Mouse (Mus musculus) lung, adult 2 months (tissue): ENCODE measurements at regions not wholly inside any gene's neighbourhood (a gene's known extent, or its start where the extent isn't known, plus 50 kb on each side); places are given as distances from the start of the nearest gene placed in this dataset.

ENCODE experiments used
- CTCF ChIP-seq: fragments of 200-500 bp; IDR thresholded peaks from 2 replicates; pipeline ENCODE4 v1.5.1; 2011; ENCODE audit warnings: mild to moderate bottlenecking, low read length, control low read depth; ENCODE audit not compliant: insufficient read depth
- POLR2A ChIP-seq: fragments of 200-500 bp; IDR thresholded peaks from 2 replicates; pipeline ENCODE4 v1.6.1; 2011; ENCODE audit warnings: low read depth, mild to moderate bottlenecking, control low read depth, low read length, borderline replicate concordance; ENCODE audit errors: extremely low read depth

GRCm38 (mm10) chr16:29928291-29928690, 135.9 kb upstream of the Hes1 start:
- TF ChIP-seq CTCF (no peak), POLR2A (no peak)
